ENCODE assay signal across 8 mouse cellular contexts in the genomic region with DNA sequence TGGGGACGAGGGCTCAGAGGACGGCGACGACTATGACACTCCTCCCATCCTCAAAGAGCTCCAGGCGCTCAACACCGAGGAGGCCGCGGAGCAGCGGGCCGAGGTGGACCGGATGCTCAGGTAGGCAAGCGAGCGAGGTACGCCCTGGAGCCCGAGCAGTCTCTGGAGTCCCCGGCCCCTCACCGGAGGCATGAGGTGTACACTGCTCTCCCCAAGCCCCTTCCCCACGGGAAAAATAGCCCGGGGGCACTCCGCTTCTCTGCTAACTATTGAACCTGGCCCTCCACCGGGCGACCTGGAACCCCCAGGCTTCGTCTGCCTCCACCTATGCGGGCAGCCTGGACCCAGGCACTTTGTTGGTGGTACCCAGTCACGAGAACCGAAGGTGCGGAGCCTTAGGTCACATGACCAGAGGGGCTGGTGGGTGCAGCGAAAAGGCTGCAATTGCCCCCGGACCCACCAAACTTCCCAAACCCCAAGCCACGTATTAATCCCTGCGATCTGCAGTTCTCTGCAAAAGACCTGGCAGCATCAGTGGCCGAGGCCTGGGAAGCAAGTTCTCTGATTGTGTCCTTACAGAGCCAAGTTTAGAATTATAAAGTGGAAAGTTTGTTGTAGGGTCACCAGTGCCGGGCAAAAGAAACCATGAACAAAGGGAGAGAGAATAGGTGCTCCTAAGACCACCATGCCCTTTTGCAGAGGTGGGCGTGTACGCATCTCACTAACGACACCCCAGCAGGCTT. TPM values are rescaled to one million over a fixed set of nuclear protein-coding genes. Genes with fewer than 3 reads are reported as not detected.
DNase-seq lines count a peak whose midpoint lies in the region; ATAC-seq lines count a peak whose summit lies in the region.

No protein-coding gene starts in this region.

- peak overlapping the region; percentile 77 for H3K9ac ChIP-seq in kidney, embryonic 14.5 days (ENCODE audit: low read depth, low read length)
- no peak overlapping the region for H3K9ac ChIP-seq in embryonic facial prominence, embryonic 12.5 days
- no peak overlapping the region for H3K9ac ChIP-seq in neural tube, embryonic 11.5 days (ENCODE audit: low read length)

- H3K4me1 ChIP-seq in kidney, embryonic 14.5 days (ENCODE audit: control insufficient read depth, insufficient read depth, low read length) = no peaks in the 10 kb centered on the region
- peaks cover 18% of the 10 kb centered on the region for H3K4me1 ChIP-seq in embryonic facial prominence, embryonic 12.5 days
- peaks cover 41% of the 10 kb centered on the region for H3K4me1 ChIP-seq in limb, embryonic 10.5 days
- H3K4me1 ChIP-seq in neural tube, embryonic 11.5 days (ENCODE audit: control insufficient read depth, insufficient read depth, low read length) = 0 out of 2 replicates have a peak, but pooled peaks cover 3% of the 10 kb centered on the region

- H3K36me3 ChIP-seq in kidney, embryonic 14.5 days (ENCODE audit: control insufficient read depth, insufficient read depth, low read length) = no peaks in the 10 kb centered on the region
- no peaks in the 10 kb centered on the region for H3K36me3 ChIP-seq in embryonic facial prominence, embryonic 12.5 days
- no peaks in the 10 kb centered on the region for H3K36me3 ChIP-seq in limb, embryonic 10.5 days
- no peaks in the 10 kb centered on the region for H3K36me3 ChIP-seq in neural tube, embryonic 11.5 days (ENCODE audit: control insufficient read depth, insufficient read depth, low read length)

- intact Hi-C loops in left cerebral cortex, postnatal 10 days (cut with DNase I) = loop anchor here (5.0 kb wide), 1 partner anchor 666 kb away; no protein-coding TSS in a partner anchor

- ATAC-seq in kidney, embryonic 14.5 days (ENCODE audit: low FRiP score, low TSS enrichment) = 0 out of 2 replicates have a peak, but pooled peaks have one; percentile 16
- no peak for ATAC-seq in embryonic facial prominence, embryonic 12.5 days (ENCODE audit: insufficient number of reproducible peaks, insufficient read depth, low FRiP score, low TSS enrichment)
- ATAC-seq in neural tube, embryonic 11.5 days (ENCODE audit: insufficient read depth, low FRiP score, low TSS enrichment) = no peak

- under 1% methylated on average over 35 of the region's 36 CpGs for WGBS in kidney, embryonic 14.5 days
- WGBS in embryonic facial prominence, embryonic 12.5 days = 1% methylated on average over 36 of the region's 36 CpGs
- under 1% methylated on average over 36 of the region's 36 CpGs for WGBS in limb, embryonic 10.5 days
- under 1% methylated on average over 36 of the region's 36 CpGs for WGBS in neural tube, embryonic 11.5 days

- H3K27me3 ChIP-seq in kidney, embryonic 14.5 days (ENCODE audit: control insufficient read depth, insufficient read depth, low read length) = peaks cover 53% of the 10 kb centered on the region
- H3K27me3 ChIP-seq in embryonic facial prominence, embryonic 12.5 days = peaks cover 77% of the 10 kb centered on the region
- peaks cover 95% of the 10 kb centered on the region for H3K27me3 ChIP-seq in limb, embryonic 10.5 days (ENCODE audit: low read depth, poor library complexity, severe bottlenecking)
- H3K27me3 ChIP-seq in neural tube, embryonic 11.5 days (ENCODE audit: control insufficient read depth, insufficient read depth, low read length) = peaks cover 68% of the 10 kb centered on the region

- DNase-seq in kidney, adult 18-20 months = no peak
- peak; percentile 62 for DNase-seq in limb, embryonic 10.5 days (ENCODE audit: low spot score)
- peak; percentile 22 for DNase-seq in neural tube, embryonic 11.5 days (ENCODE audit: low spot score)
- no peak for DNase-seq in MN1 (ENCODE audit: low spot score)
- DNase-seq in left cerebral cortex, postnatal 10 days (ENCODE audit: extremely low spot score in 1 of 2, low spot score in 2 of 2) = no peak
- no peak for DNase-seq in thymus, postnatal 0 days (ENCODE audit: low spot score)

- peak overlapping the region; percentile 91 for H3K27ac ChIP-seq in kidney, embryonic 14.5 days (ENCODE audit: low read depth, low read length)
- H3K27ac ChIP-seq in embryonic facial prominence, embryonic 12.5 days = no peak overlapping the region
- no peak overlapping the region for H3K27ac ChIP-seq in limb, embryonic 10.5 days
- H3K27ac ChIP-seq in neural tube, embryonic 11.5 days (ENCODE audit: low read depth, low read length) = no peak overlapping the region

- H3K9me3 ChIP-seq in kidney, embryonic 14.5 days (ENCODE audit: control insufficient read depth, low read length) = no peaks in the 10 kb centered on the region
- no peaks in the 10 kb centered on the region for H3K9me3 ChIP-seq in embryonic facial prominence, embryonic 12.5 days
- H3K9me3 ChIP-seq in limb, embryonic 10.5 days (replicated peaks) = no peaks in the 10 kb centered on the region
- no peaks in the 10 kb centered on the region for H3K9me3 ChIP-seq in neural tube, embryonic 11.5 days (ENCODE audit: control insufficient read depth, low read length)

- H3K4me3 ChIP-seq in kidney, embryonic 14.5 days (ENCODE audit: low read length) = peak overlapping the region; percentile 52
- H3K4me3 ChIP-seq in embryonic facial prominence, embryonic 12.5 days = 0 out of 2 replicates have a peak overlapping the region, but pooled peaks have one; percentile 1
- H3K4me3 ChIP-seq in limb, embryonic 10.5 days = peak overlapping the region; percentile 28
- peak overlapping the region; percentile 17 for H3K4me3 ChIP-seq in neural tube, embryonic 11.5 days (ENCODE audit: low read depth, low read length)

- H3K4me2 ChIP-seq in kidney, embryonic 14.5 days (replicated peaks; ENCODE audit: low read depth, low read length) = peak overlapping the region; percentile 33; the same call in 1 of the 2 replicates
- H3K4me2 ChIP-seq in embryonic facial prominence, embryonic 12.5 days (replicated peaks) = peak overlapping the region; percentile 32
- peak overlapping the region; percentile 28 for H3K4me2 ChIP-seq in neural tube, embryonic 11.5 days (ENCODE audit: low read depth)

RNA-seq across cellular contexts. Expression of a gene that starts 1.6 kb away (rescaled TPM):
- 51.6 and 84.2 TPM in 2 replicates for polyA plus RNA-seq in kidney, embryonic 14.5 days (2014; fragmentation: Nextera tagmentation; extraction: Ambion mirVana)
- polyA plus RNA-seq in embryonic facial prominence, embryonic 12.5 days (2016; fragmentation: Nextera tagmentation; extraction: Ambion mirVana) = not detected in 2 replicates
- polyA plus RNA-seq in limb, embryonic 10.5 days (2016; fragmentation: Nextera tagmentation; extraction: Ambion mirVana) = 0.14 TPM in 1 of 2 replicates, not detected in the other
- 0.09 and 0.28 TPM in 2 replicates for polyA plus RNA-seq in neural tube, embryonic 11.5 days (2014; fragmentation: Nextera tagmentation; extraction: Ambion mirVana)
- total RNA-seq in left cerebral cortex, postnatal 10 days (2021) = under 1 TPM; 0.14 to 0.19 TPM
- not detected in 2 replicates for polyA plus RNA-seq in thymus, postnatal 0 days (2015; fragmentation: Nextera tagmentation; extraction: Ambion mirVana)

Comparison
In these comparisons a context has a peak if more than half of its experiments do, and no peak if none do; other contexts are left out.
1. H3K4me3 ChIP-seq: peak in every context shown above with its lines; median percentile 52 in kidney, embryonic 14.5 days; 28 in limb, embryonic 10.5 days; 17 in neural tube, embryonic 11.5 days; 1 in embryonic facial prominence, embryonic 12.5 days.
2. DNase-seq: peak in limb, embryonic 10.5 days (single experiment) and neural tube, embryonic 11.5 days (single experiment); none in kidney, adult 18-20 months (single experiment), MN1 (single experiment), left cerebral cortex, postnatal 10 days (0 of 2) and thymus, postnatal 0 days (single experiment).
3. RNA of a gene that starts 1.6 kb away (polyA plus RNA-seq): 51.6 to 84.2 TPM in kidney, embryonic 14.5 days; 0.09 to 0.28 TPM in neural tube, embryonic 11.5 days, 0.14 TPM in limb, embryonic 10.5 days, not detected in embryonic facial prominence, embryonic 12.5 days and not detected in thymus, postnatal 0 days; every median in the first group is over 10 times any median in the second.
4. Peak in every context shown above with its lines, with median percentiles within 50 percentile points of each other: H3K4me2 ChIP-seq.